8 mouse cellular contexts compared by ENCODE assay signal in the genomic region with DNA sequence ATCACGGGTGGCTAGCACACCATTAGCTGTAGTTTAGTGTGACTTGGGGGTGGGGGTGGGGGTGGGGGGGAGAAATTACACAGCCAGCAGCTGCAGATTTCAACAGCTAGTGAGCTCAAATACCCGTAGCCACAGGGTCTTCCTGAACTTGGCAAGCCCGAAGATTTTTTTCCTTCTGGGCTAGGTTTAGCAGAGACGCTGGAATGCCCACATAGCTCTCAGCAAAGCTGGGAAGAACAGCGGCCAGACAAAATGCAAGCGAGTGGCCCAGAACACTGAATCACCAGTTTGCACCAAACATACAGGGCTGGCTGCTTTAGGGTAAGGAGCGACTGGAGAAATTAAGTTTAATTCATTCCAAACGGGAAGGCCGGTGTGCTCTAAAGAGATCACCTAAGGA. TPM values are rescaled to one million over a fixed set of nuclear protein-coding genes. Genes with fewer than 3 reads are reported as not detected.
DNase-seq lines count a peak whose midpoint lies in the region; ATAC-seq and TF ChIP-seq lines count a peak whose summit lies in the region.

No protein-coding gene starts in this region.

- no peak for DNase-seq in lung, adult 18-20 months
- DNase-seq in gastrocnemius, postnatal 10 days: no peak
- no peak for DNase-seq in testis, postnatal 14 days (ENCODE audit: low spot score)
- no peak for DNase-seq in cerebellum, adult 2 months

- peak; percentile 2; the same call in 1 of the 2 replicates for ATAC-seq in lung, embryonic 15.5 days (ENCODE audit: borderline replicate concordance, extremely low read depth, low FRiP score, low TSS enrichment)
- no peak for ATAC-seq in heart, embryonic 16.5 days (replicated peaks; ENCODE audit: extremely low read depth, insufficient read depth, low FRiP score)
- ATAC-seq in limb, embryonic 13.5 days (ENCODE audit: low FRiP score, low read depth): peak; percentile 31; the same call in 1 of the 2 replicates

- WGBS in lung, embryonic 15.5 days: 10% methylated on average over 9 of the region's 9 CpGs
- WGBS in heart, embryonic 16.5 days: 9% methylated on average over 9 of the region's 9 CpGs
- WGBS in limb, embryonic 13.5 days: 5% methylated on average over 9 of the region's 9 CpGs
- 11% methylated on average over 9 of the region's 9 CpGs for WGBS in small intestine, adult 2 months
- WGBS in cerebellum, adult 2 months: 7% methylated on average over 9 of the region's 9 CpGs

- H3K36me3 ChIP-seq in lung, embryonic 15.5 days: no peaks in the 10 kb centered on the region
- no peaks in the 10 kb centered on the region for H3K36me3 ChIP-seq in heart, embryonic 16.5 days (ENCODE audit: control insufficient read depth, insufficient read depth)
- no peaks in the 10 kb centered on the region for H3K36me3 ChIP-seq in limb, embryonic 13.5 days
- no peaks in the 10 kb centered on the region for H3K36me3 ChIP-seq in small intestine, adult 2 months (ENCODE audit: control insufficient read depth, insufficient read depth, low read length)

- H3K9me3 ChIP-seq in lung, embryonic 15.5 days: no peaks in the 10 kb centered on the region
- no peaks in the 10 kb centered on the region for H3K9me3 ChIP-seq in heart, embryonic 16.5 days (replicated peaks; ENCODE audit: control insufficient read depth, low read length)
- no peaks in the 10 kb centered on the region for H3K9me3 ChIP-seq in limb, embryonic 13.5 days

- H3K27me3 ChIP-seq in lung, embryonic 15.5 days: peaks cover 4% of the 10 kb centered on the region; the same call in 1 of the 2 replicates
- H3K27me3 ChIP-seq in heart, embryonic 16.5 days (ENCODE audit: control insufficient read depth, insufficient read depth, low read length): no peaks in the 10 kb centered on the region; the same call in 1 of the 2 replicates
- peaks cover 21% of the 10 kb centered on the region for H3K27me3 ChIP-seq in limb, embryonic 13.5 days
- H3K27me3 ChIP-seq in small intestine, adult 2 months (ENCODE audit: control insufficient read depth, insufficient read depth, low read length): peaks cover 7% of the 10 kb centered on the region
- no peaks in the 10 kb centered on the region for H3K27me3 ChIP-seq in cerebellum, adult 2 months (ENCODE audit: control insufficient read depth, insufficient read depth, low read length)

- H3K4me2 ChIP-seq in lung, embryonic 15.5 days: peak overlapping the region; percentile 90
- peak overlapping the region; percentile 79 for H3K4me2 ChIP-seq in heart, embryonic 16.5 days (ENCODE audit: low read depth, low read length)
- H3K4me2 ChIP-seq in limb, embryonic 13.5 days (replicated peaks): peak overlapping the region; percentile 99

- TF ChIP-seq POLR2A in small intestine, adult 2 months (IDR thresholded peaks at IDR 0.05; ENCODE audit: low read depth, low read length): no peak
- no peak for TF ChIP-seq POLR2A in cerebellum, adult 2 months (IDR thresholded peaks at IDR 0.05; ENCODE audit: borderline replicate concordance, insufficient read depth, low read length)

- peak overlapping the region; percentile 63 for H3K4me3 ChIP-seq in lung, embryonic 15.5 days
- peak overlapping the region; percentile 60 for H3K4me3 ChIP-seq in heart, embryonic 16.5 days (ENCODE audit: low read length)
- H3K4me3 ChIP-seq in limb, embryonic 13.5 days: peak overlapping the region; percentile 63
- H3K4me3 ChIP-seq in small intestine, adult 2 months (ENCODE audit: low read depth, low read length): peak overlapping the region; percentile 64
- no peak overlapping the region for H3K4me3 ChIP-seq in cerebellum, adult 2 months (replicated peaks; ENCODE audit: insufficient read depth, low read depth, low read length)

- H3K27ac ChIP-seq in lung, embryonic 15.5 days: peak overlapping the region; percentile 95
- H3K27ac ChIP-seq in heart, embryonic 16.5 days (ENCODE audit: low read length): peak overlapping the region; percentile 62
- H3K27ac ChIP-seq in limb, embryonic 13.5 days: no peak overlapping the region
- 0 out of 2 replicates have a peak overlapping the region, but pooled peaks have one; percentile 7 for H3K27ac ChIP-seq in small intestine, adult 2 months (ENCODE audit: insufficient read depth, low read depth, low read length)
- H3K27ac ChIP-seq in cerebellum, adult 2 months (ENCODE audit: insufficient read depth, low read length): no peak overlapping the region

- H3K9ac ChIP-seq in lung, embryonic 15.5 days: peak overlapping the region; percentile 69
- H3K9ac ChIP-seq in heart, embryonic 16.5 days (ENCODE audit: low read length): peak overlapping the region; percentile 80
- no peak overlapping the region; the same call in 1 of the 2 replicates for H3K9ac ChIP-seq in limb, embryonic 13.5 days

- TF ChIP-seq CTCF in small intestine, adult 2 months (IDR thresholded peaks at IDR 0.05; ENCODE audit: extremely low read depth, insufficient read length, insufficient replicate concordance, low read depth, low read length): no peak
- TF ChIP-seq CTCF in cerebellum, adult 2 months (IDR thresholded peaks at IDR 0.05; ENCODE audit: borderline replicate concordance, insufficient read depth, low read depth, low read length): no peak

- no peaks in the 10 kb centered on the region for H3K4me1 ChIP-seq in lung, embryonic 15.5 days
- H3K4me1 ChIP-seq in heart, embryonic 16.5 days (ENCODE audit: control insufficient read depth, insufficient read depth, low read length): no peaks in the 10 kb centered on the region; the same call in 1 of the 2 replicates
- H3K4me1 ChIP-seq in limb, embryonic 13.5 days: peaks cover 13% of the 10 kb centered on the region
- H3K4me1 ChIP-seq in small intestine, adult 2 months (ENCODE audit: control insufficient read depth, insufficient read depth, insufficient read length, low read length): 0 out of 2 replicates have a peak, but pooled peaks cover 4% of the 10 kb centered on the region
- H3K4me1 ChIP-seq in cerebellum, adult 2 months (ENCODE audit: control insufficient read depth, insufficient read depth, low read length): no peaks in the 10 kb centered on the region; the same call in 1 of the 2 replicates

RNA-seq across cellular contexts. Expression of gene Slc16a12, which starts 0.9 kb away (rescaled TPM):
- polyA plus RNA-seq in lung, embryonic 15.5 days (2015; fragmentation: Nextera tagmentation; extraction: Ambion mirVana): 14.8 TPM in 2 replicates
- polyA plus RNA-seq in heart, embryonic 16.5 days (2015; fragmentation: Nextera tagmentation; extraction: Ambion mirVana): 8.9 and 10.6 TPM in 2 replicates
- polyA plus RNA-seq in limb, embryonic 13.5 days (2015; fragmentation: Nextera tagmentation; extraction: Ambion mirVana): 0.55 and 0.61 TPM in 2 replicates
- polyA plus RNA-seq in small intestine, adult 2 months (2012; rRNA removed): 1.1 and 1.3 TPM in 2 replicates
- 1 to 10 TPM; 1.5 to 2.1 TPM for total RNA-seq in gastrocnemius, postnatal 10 days (2021)
- polyA plus RNA-seq in cerebellum, adult 2 months (2012; rRNA removed): 1.3 and 1.8 TPM in 2 replicates

Comparison
In these comparisons a context has a peak if more than half of its experiments do, and no peak if none do; other contexts are left out.
1. H3K27ac ChIP-seq: peak in lung, embryonic 15.5 days (single experiment), heart, embryonic 16.5 days (single experiment) and small intestine, adult 2 months (single experiment); none in limb, embryonic 13.5 days (single experiment) and cerebellum, adult 2 months (single experiment).
2. Peak in every context shown above with its lines, with median percentiles within 50 percentile points of each other: H3K4me2 ChIP-seq.